19 mouse cellular contexts compared by ENCODE assay signal in genomic region chr6:7859161-7859560, GRCm38 (mm10).
"Had no signal": no experiment of that assay in that cellular context is flagged by ENCODE, and none has a peak within 500 bp of the region (broad histone marks: within the 10 kb centered on the region; RNA-seq: fewer than 3 reads in every experiment).

No protein-coding gene starts in this region.

- H3K27ac ChIP-seq: left cerebral cortex, adult 2 months; liver, embryonic 14.5 days; lung, embryonic 15.5 days; midbrain, embryonic 10.5 days; midbrain, embryonic 13.5 days; neural tube, embryonic 13.5 days; stomach, embryonic 15.5 days had no signal

- DNase-seq: kidney, postnatal 10 days; kidney, postnatal 36 days; layer of hippocampus, postnatal 36 days; lung, adult 18-20 months; lung, postnatal 10 days; lung, postnatal 36 days; retina, postnatal 1 day; right cerebral cortex, postnatal 25 days; spleen, adult 18-20 months; thymus, postnatal 25 days had no signal

- H3K4me3 ChIP-seq: left cerebral cortex, adult 2 months; lung, embryonic 15.5 days; megakaryocyte, embryonic 14.5 days; midbrain, embryonic 10.5 days; midbrain, embryonic 13.5 days; myocyte; neural tube, embryonic 13.5 days; stomach, embryonic 15.5 days had no signal
